Mouse (Mus musculus) limb, embryonic 14.5 days (tissue): Measurements from ENCODE around the gene Alox12. TPM values are rescaled to one million over a fixed set of nuclear protein-coding genes. Genes with fewer than 3 reads are reported as not detected.

Experiments used
- ATAC-seq: fragments of 200-750 bp; cut with Nextera tagmentation; 2 replicates; pipeline ENCODE4 v1.8.0; 2017; ENCODE audit warnings: low read depth, moderate number of reproducible peaks, moderate TSS enrichment; ENCODE audit not compliant: low FRiP score
- DNase-seq: peaks from one replicate; pipeline ENCODE4 v3.0.0-alpha.2; 2015; ENCODE audit warnings: low spot score
- H3K27ac ChIP-seq: fragments of 300-500 bp; sonication (generic); replicated peaks from 2 replicates; pipeline ENCODE4 v1.5.1; 2014; ENCODE audit warnings: low read depth, mild to moderate bottlenecking, low read length, moderate library complexity, mixed read lengths
- H3K27me3 ChIP-seq: fragments of 300-500 bp; sonication (generic); 2 replicates; pipeline ENCODE4 v1.6.1; 2014; ENCODE audit warnings: low read length, mixed read lengths; ENCODE audit not compliant: control insufficient read depth, insufficient read depth
- H3K36me3 ChIP-seq: fragments of 300-500 bp; sonication (generic); 2 replicates; pipeline ENCODE4 v1.6.1; 2014; ENCODE audit warnings: mild to moderate bottlenecking, low read length, moderate library complexity, mixed read lengths; ENCODE audit not compliant: control insufficient read depth, insufficient read depth
- H3K4me1 ChIP-seq: fragments of 300-500 bp; sonication (generic); 2 replicates; pipeline ENCODE4 v1.6.1; 2014; ENCODE audit warnings: antibody characterized with exemption, low read length, mixed read lengths; ENCODE audit not compliant: control insufficient read depth, insufficient read depth
- H3K4me2 ChIP-seq: fragments of 300-500 bp; sonication (generic); replicated peaks from 2 replicates; pipeline ENCODE4 v1.6.1; 2014; ENCODE audit warnings: low read depth, mild to moderate bottlenecking, low read length, moderate library complexity; ENCODE audit not compliant: severe bottlenecking
- H3K4me3 ChIP-seq: fragments of 300-500 bp; sonication (generic); replicated peaks from 2 replicates; pipeline ENCODE4 v1.5.1; 2014; ENCODE audit warnings: low read length
- H3K9ac ChIP-seq: fragments of 300-500 bp; sonication (generic); 2 replicates; pipeline ENCODE4 v1.6.1; 2014; ENCODE audit warnings: mild to moderate bottlenecking, low read depth, low read length, moderate library complexity; ENCODE audit not compliant: severe bottlenecking
- H3K9me3 ChIP-seq: fragments of 300-500 bp; sonication (generic); 2 replicates; pipeline ENCODE4 v1.6.1; 2016; ENCODE audit warnings: low read length; ENCODE audit not compliant: control insufficient read depth
- POLR2A ChIP-seq: fragments of 200-500 bp; IDR thresholded peaks from 2 replicates; pipeline ENCODE4 v1.8.0; 2012; ENCODE audit warnings: inconsistent platforms, mild to moderate bottlenecking, moderate library complexity, borderline replicate concordance; ENCODE audit not compliant: insufficient read depth, insufficient read length; ENCODE audit errors: extremely low read depth
- WGBS: fragments of 180-500 bp; shearing (Covaris S2); extraction: QIAGEN DNeasy Blood & Tissue Kit; methylation state at CpG from one replicate; pipeline ENCODE4 v1.1.7; 2014; 5-methylcytosine and 5-hydroxymethylcytosine counted together
- polyA plus RNA-seq, 2 experiments: library from polyadenylated mRNA; depleted of rRNA in 1 of 2; stranded (reverse) in 1 of 2; unstranded in 1 of 2; fragments of >200 nt; fragmentation: Nextera tagmentation in 1 of 2; extraction: Ambion mirVana in 1 of 2; gene quantifications; 2 replicates each; pipeline versions ENCODE4 v1.2.1 to v1.2.3; 2012 to 2014

Alox12 gene
- polyA plus RNA-seq, 2 experiments: 7.4 to 11.1 TPM

- under 1% methylated on average over 28 of the region's 28 CpGs for WGBS
These were observed 34.2 kb downstream of the Alox12 start, which contains the start of gene Slc16a13 for GRCm38 (mm10) chr11:70220731-70221602. Gene Slc16a13 (minus strand): TSS chr11:70221064.

GRCm38 (mm10) chr11:70220323-70220722 is 34.8 kb downstream of the Alox12 start:
- Histone ChIP-seq H3K36me3 (peaks cover 6% of the 10 kb centered on the region), H3K4me3 (peak overlapping the region; percentile 47), H3K27ac (peak overlapping the region; percentile 44), H3K27me3 (peaks cover 22% of the 10 kb centered on the region), H3K9me3 (no peaks in the 10 kb centered on the region), H3K4me1 (peaks cover 22% of the 10 kb centered on the region), H3K4me2 (peak overlapping the region; percentile 74), H3K9ac (peak overlapping the region; percentile 63)
- DNase-seq (no peak), ATAC-seq (no peak)
- WGBS: under 1% methylated on average over 22 of the region's 24 CpGs
- TF ChIP-seq POLR2A: no peak

More at GRCm38 (mm10) chr11:70220731-70221602, 34.2 kb downstream of the Alox12 start, which contains the start of gene Slc16a13:
- Histone ChIP-seq H3K9me3 (no peaks in the 10 kb centered on the region), H3K9ac (peak within 1 kb of the TSS; percentile 63), H3K36me3 (peaks cover 6% of the 10 kb centered on the region), H3K4me2 (peak within 1 kb of the TSS; percentile 74), H3K27ac (peak within 1 kb of the TSS; percentile 69), H3K4me1 (peaks cover 22% of the 10 kb centered on the region), H3K27me3 (peaks cover 22% of the 10 kb centered on the region), H3K4me3 (peak within 1 kb of the TSS; percentile 47)
- peak; percentile 45; the same call in 1 of the 2 replicates for TF ChIP-seq POLR2A
- DNase-seq: peak; percentile 95
- peak; percentile 95 for ATAC-seq

GRCm38 (mm10) chr11:70219873-70220272 is 35.3 kb downstream of the Alox12 start:
- 0 out of 2 replicates have a peak overlapping the region, but pooled peaks have one; percentile 44 for H3K27ac ChIP-seq
- no peak for ATAC-seq
- WGBS: 60% methylated on average over 7 of the region's 7 CpGs

GRCm38 (mm10) chr11:70218741-70219470 is 36.2 kb downstream of the Alox12 start:
- peaks cover 6% of the 10 kb centered on the region for H3K36me3 ChIP-seq
- H3K9me3 ChIP-seq: no peaks in the 10 kb centered on the region
- peaks cover 31% of the 10 kb centered on the region for H3K27me3 ChIP-seq
- no peak overlapping the region for H3K4me3 ChIP-seq
- WGBS: 87% methylated on average over 15 of the region's 15 CpGs
- no peak overlapping the region for H3K4me2 ChIP-seq
- ATAC-seq: no peak
- no peak for DNase-seq
- no peak overlapping the region for H3K27ac ChIP-seq
- no peak overlapping the region for H3K9ac ChIP-seq
- peaks cover 31% of the 10 kb centered on the region for H3K4me1 ChIP-seq
- no peak for TF ChIP-seq POLR2A

More at GRCm38 (mm10) chr11:70219873-70220272, 35.3 kb downstream of the Alox12 start:
- Histone ChIP-seq H3K4me3 (peak overlapping the region; percentile 47), H3K9ac (peak overlapping the region; percentile 63), H3K9me3 (no peaks in the 10 kb centered on the region), H3K4me2 (peak overlapping the region; percentile 74), H3K36me3 (peaks cover 6% of the 10 kb centered on the region), H3K27me3 (peaks cover 22% of the 10 kb centered on the region), H3K4me1 (peaks cover 24% of the 10 kb centered on the region)
- no peak for DNase-seq
- no peak for TF ChIP-seq POLR2A

GRCm38 (mm10) chr11:70218039-70218438 is 37.1 kb downstream of the Alox12 start:
- DNase-seq: no peak
- Histone ChIP-seq H3K4me1 (peaks cover 34% of the 10 kb centered on the region), H3K9ac (no peak overlapping the region), H3K4me3 (no peak overlapping the region), H3K4me2 (no peak overlapping the region), H3K36me3 (peaks cover 6% of the 10 kb centered on the region), H3K27ac (no peak overlapping the region), H3K9me3 (no peaks in the 10 kb centered on the region), H3K27me3 (peaks cover 39% of the 10 kb centered on the region)
- WGBS: 86% methylated on average over 4 of the region's 4 CpGs
- no peak for TF ChIP-seq POLR2A
- ATAC-seq: no peak
